Mouse (Mus musculus) cerebellum, adult 18-20 months (tissue): ENCODE measurements around the gene Agap1.
A peak's percentile ranks its signal among the peaks of the same experiment; 100 is the strongest.

Experiments
- DNase-seq, 2 experiments: peaks; one replicate each; pipeline ENCODE4 v3.0.0; 2021

Gene Agap1

GRCm38 (mm10) chr1:89619963-89620362, 165.4 kb downstream of the Agap1 start:
- no peak for DNase-seq

- no peak for DNase-seq
Observed at GRCm38 (mm10) chr1:89621014-89621791, 166.6 kb downstream of the Agap1 start.

- DNase-seq: peak; percentile 85 to 86
Observed at GRCm38 (mm10) chr1:89621952-89622351, 167.3 kb downstream of the Agap1 start.

GRCm38 (mm10) chr1:89622801-89623200, 168.2 kb downstream of the Agap1 start:
- DNase-seq: peak; percentile 63 to 75

GRCm38 (mm10) chr1:89625312-89625711, 170.7 kb downstream of the Agap1 start:
- DNase-seq: no peak

GRCm38 (mm10) chr1:89625967-89626366, 171.4 kb downstream of the Agap1 start:
- DNase-seq: no peak

GRCm38 (mm10) chr1:89626940-89627339, 172.3 kb downstream of the Agap1 start:
- no peak for DNase-seq

- DNase-seq: peak; percentile 72 to 85
Observed at GRCm38 (mm10) chr1:89627650-89628049, 173.0 kb downstream of the Agap1 start.

- DNase-seq: no peak
Observed at GRCm38 (mm10) chr1:89630836-89631235, 176.2 kb downstream of the Agap1 start.

GRCm38 (mm10) chr1:89631747-89632146, 177.1 kb downstream of the Agap1 start:
- peak in 1 of 2 experiments; percentile 50 for DNase-seq

- no peak for DNase-seq
Observed at GRCm38 (mm10) chr1:89634055-89634454, 179.4 kb downstream of the Agap1 start.

GRCm38 (mm10) chr1:89635131-89635530, 180.5 kb downstream of the Agap1 start:
- no peak for DNase-seq

GRCm38 (mm10) chr1:89637670-89638069, 183.1 kb downstream of the Agap1 start:
- DNase-seq: no peak

- peak; percentile 60 to 73 for DNase-seq
Observed at GRCm38 (mm10) chr1:89643445-89644100, 189.0 kb downstream of the Agap1 start.

- DNase-seq: no peak
Observed at GRCm38 (mm10) chr1:89644120-89644519, 189.5 kb downstream of the Agap1 start.

- peak; percentile 69 to 78 for DNase-seq
Observed at GRCm38 (mm10) chr1:89646326-89647018, 191.9 kb downstream of the Agap1 start.

GRCm38 (mm10) chr1:89647505-89647904, 192.9 kb downstream of the Agap1 start:
- DNase-seq: no peak

GRCm38 (mm10) chr1:89650557-89650956, 196.0 kb downstream of the Agap1 start:
- no peak for DNase-seq

GRCm38 (mm10) chr1:89656167-89656566, 201.6 kb downstream of the Agap1 start:
- DNase-seq: no peak

- DNase-seq: peak; percentile 58 to 66
Observed at GRCm38 (mm10) chr1:89656643-89657321, 202.2 kb downstream of the Agap1 start.

GRCm38 (mm10) chr1:89660804-89661203, 206.2 kb downstream of the Agap1 start:
- DNase-seq: no peak

GRCm38 (mm10) chr1:89666154-89666553, 211.5 kb downstream of the Agap1 start:
- no peak for DNase-seq

- no peak for DNase-seq
Observed at GRCm38 (mm10) chr1:89667387-89667786, 212.8 kb downstream of the Agap1 start.
